Mouse (Mus musculus): ENCODE data around the gene Gm28168.
"Not testable (repeated sequence)": the region's sequence is repeated elsewhere in the genome, so short reads cannot be mapped to it uniquely, and the experiment has no call there.

The Gm28168 gene

GRCm38 (mm10) chr1:117927715-117928114 lies at the start of gene Gm28168:
Gene Gm28168 (plus strand): TSS chr1:117928015.
- DNase-seq = not testable (repeated sequence)

- DNase-seq = no peak
Measured at GRCm38 (mm10) chr1:117965639-117966038, 37.8 kb downstream of the Gm28168 start, which contains the start of gene Gm7145. Gene Gm7145 (plus strand): TSS chr1:117965939.
